Mouse (Mus musculus) olfactory bulb, adult 2 months (tissue): ENCODE measurements around the gene Fam53b.

Experiments
- CTCF ChIP-seq: fragments of 200-500 bp; IDR thresholded peaks from 2 replicates; pipeline ENCODE4 v1.5.1; 2012; ENCODE audit warnings: low read depth, mild to moderate bottlenecking, low read length, moderate library complexity; ENCODE audit not compliant: insufficient read depth
- POLR2A ChIP-seq: fragments of 200-500 bp; IDR thresholded peaks from 2 replicates; pipeline ENCODE4 v1.6.1; 2012; ENCODE audit warnings: mild to moderate bottlenecking, low read depth, low read length, moderate library complexity; ENCODE audit not compliant: insufficient read depth

- TF ChIP-seq CTCF: no peak
- TF ChIP-seq POLR2A: no peak
Observed at GRCm38 (mm10) chr7:132693561-132693960, 120.1 kb downstream of the Fam53b start.
